Mouse (Mus musculus): ENCODE data around the gene Pkd2l1. TPM values are rescaled to one million over a fixed set of nuclear protein-coding genes. Genes with fewer than 3 reads are reported as not detected.

The Pkd2l1 gene
- polyA plus RNA-seq, 1 experiment from 2014 or later = not detected

- ATAC-seq (ENCODE audit: insufficient number of reproducible peaks, low FRiP score, low TSS enrichment, low read depth) (no peak), DNase-seq (ENCODE audit: low spot score) (no peak)
- 71% methylated on average over 12 of the region's 12 CpGs for WGBS
- no peak overlapping the region for H3K27ac ChIP-seq (replicated peaks; ENCODE audit: low read depth, low read length)
- no peaks in the 10 kb centered on the region for H3K36me3 ChIP-seq (ENCODE audit: control insufficient read depth, insufficient read depth, low read length)
- no peaks in the 10 kb centered on the region for H3K27me3 ChIP-seq (ENCODE audit: control insufficient read depth, insufficient read depth, low read length)
- H3K4me3 ChIP-seq (ENCODE audit: low read depth, low read length) = no peak overlapping the region
- H3K4me1 ChIP-seq (ENCODE audit: control insufficient read depth, insufficient read depth, low read length) = no peaks in the 10 kb centered on the region
- H3K4me2 ChIP-seq (ENCODE audit: low read depth, severe bottlenecking) = no peak overlapping the region
- no peak overlapping the region for H3K9ac ChIP-seq (ENCODE audit: low read length)
- no peaks in the 10 kb centered on the region for H3K9me3 ChIP-seq (ENCODE audit: control insufficient read depth, low read length)
Observed at GRCm38 (mm10) chr19:44215255-44215654, 23.0 kb upstream of the Pkd2l1 start.

- WGBS = 70% methylated on average over 2 of the region's 2 CpGs
- H3K9ac ChIP-seq (ENCODE audit: low read length) = no peak overlapping the region
Observed at GRCm38 (mm10) chr19:44207079-44207478, 14.8 kb upstream of the Pkd2l1 start.

GRCm38 (mm10) chr19:44203015-44203564, 10.8 kb upstream of the Pkd2l1 start, which contains the start of gene Scd3:
TSS of gene Scd3 (plus strand) at chr19:44203269.
- no peak within 1 kb of the TSS for H3K9ac ChIP-seq (ENCODE audit: low read length)
- H3K9me3 ChIP-seq (ENCODE audit: control insufficient read depth, low read length) = no peaks in the 10 kb centered on the region
- H3K4me1 ChIP-seq (ENCODE audit: control insufficient read depth, insufficient read depth, low read length) = no peaks in the 10 kb centered on the region
- no peak for DNase-seq (ENCODE audit: low spot score)
- no peaks in the 10 kb centered on the region for H3K27me3 ChIP-seq (ENCODE audit: control insufficient read depth, insufficient read depth, low read length)
- H3K27ac ChIP-seq (replicated peaks; ENCODE audit: low read depth, low read length) = no peak within 1 kb of the TSS
- 93% methylated on average over 9 of the region's 9 CpGs for WGBS
- no peaks in the 10 kb centered on the region for H3K36me3 ChIP-seq (ENCODE audit: control insufficient read depth, insufficient read depth, low read length)
- no peak for ATAC-seq (ENCODE audit: insufficient number of reproducible peaks, low FRiP score, low TSS enrichment, low read depth)
- H3K4me3 ChIP-seq (ENCODE audit: low read depth, low read length) = no peak within 1 kb of the TSS
- H3K4me2 ChIP-seq (ENCODE audit: low read depth, severe bottlenecking) = no peak within 1 kb of the TSS

More at GRCm38 (mm10) chr19:44207079-44207478, 14.8 kb upstream of the Pkd2l1 start:
- no peaks in the 10 kb centered on the region for H3K36me3 ChIP-seq (ENCODE audit: control insufficient read depth, insufficient read depth, low read length)
- no peak overlapping the region for H3K4me2 ChIP-seq (ENCODE audit: low read depth, severe bottlenecking)
- H3K27me3 ChIP-seq (ENCODE audit: control insufficient read depth, insufficient read depth, low read length) = no peaks in the 10 kb centered on the region
- no peak overlapping the region for H3K4me3 ChIP-seq (ENCODE audit: low read depth, low read length)
- no peaks in the 10 kb centered on the region for H3K9me3 ChIP-seq (ENCODE audit: control insufficient read depth, low read length)
- H3K4me1 ChIP-seq (ENCODE audit: control insufficient read depth, insufficient read depth, low read length) = no peaks in the 10 kb centered on the region
- no peak overlapping the region for H3K27ac ChIP-seq (replicated peaks; ENCODE audit: low read depth, low read length)
- ATAC-seq (ENCODE audit: insufficient number of reproducible peaks, low FRiP score, low TSS enrichment, low read depth) (no peak), DNase-seq (ENCODE audit: low spot score) (no peak)

- H3K4me3 ChIP-seq (ENCODE audit: low read depth, low read length) = no peak overlapping the region
- no peak for ATAC-seq (ENCODE audit: insufficient number of reproducible peaks, low FRiP score, low TSS enrichment, low read depth)
- no peaks in the 10 kb centered on the region for H3K4me1 ChIP-seq (ENCODE audit: control insufficient read depth, insufficient read depth, low read length)
Observed at GRCm38 (mm10) chr19:44198964-44199363, 6.7 kb upstream of the Pkd2l1 start.

GRCm38 (mm10) chr19:44198494-44198893, 6.3 kb upstream of the Pkd2l1 start:
- Histone ChIP-seq H3K27me3 (ENCODE audit: control insufficient read depth, insufficient read depth, low read length) (no peaks in the 10 kb centered on the region), H3K4me1 (ENCODE audit: control insufficient read depth, insufficient read depth, low read length) (no peaks in the 10 kb centered on the region), H3K4me2 (ENCODE audit: low read depth, severe bottlenecking) (no peak overlapping the region), H3K9me3 (ENCODE audit: control insufficient read depth, low read length) (no peaks in the 10 kb centered on the region), H3K27ac (replicated peaks; ENCODE audit: low read depth, low read length) (no peak overlapping the region), H3K9ac (ENCODE audit: low read length) (no peak overlapping the region), H3K4me3 (ENCODE audit: low read depth, low read length) (no peak overlapping the region), H3K36me3 (ENCODE audit: control insufficient read depth, insufficient read depth, low read length) (no peaks in the 10 kb centered on the region)
- ATAC-seq (ENCODE audit: insufficient number of reproducible peaks, low FRiP score, low TSS enrichment, low read depth) = no peak
- no peak for DNase-seq (ENCODE audit: low spot score)
- 90% methylated on average over 6 of the region's 6 CpGs for WGBS

More at GRCm38 (mm10) chr19:44198964-44199363, 6.7 kb upstream of the Pkd2l1 start:
- H3K9me3 ChIP-seq (ENCODE audit: control insufficient read depth, low read length) = no peaks in the 10 kb centered on the region
- no peaks in the 10 kb centered on the region for H3K36me3 ChIP-seq (ENCODE audit: control insufficient read depth, insufficient read depth, low read length)
- WGBS = 73% methylated on average over 2 of the region's 2 CpGs
- no peak overlapping the region for H3K4me2 ChIP-seq (ENCODE audit: low read depth, severe bottlenecking)
- no peak overlapping the region for H3K27ac ChIP-seq (replicated peaks; ENCODE audit: low read depth, low read length)
- no peaks in the 10 kb centered on the region for H3K27me3 ChIP-seq (ENCODE audit: control insufficient read depth, insufficient read depth, low read length)
- DNase-seq (ENCODE audit: low spot score) = peak; percentile 37
- no peak overlapping the region for H3K9ac ChIP-seq (ENCODE audit: low read length)

GRCm38 (mm10) chr19:44197053-44197852, 5.0 kb upstream of the Pkd2l1 start:
- no peaks in the 10 kb centered on the region for H3K9me3 ChIP-seq (ENCODE audit: control insufficient read depth, low read length)
- DNase-seq (ENCODE audit: low spot score) (no peak), ATAC-seq (ENCODE audit: insufficient number of reproducible peaks, low FRiP score, low TSS enrichment, low read depth) (no peak)
- no peak overlapping the region for H3K9ac ChIP-seq (ENCODE audit: low read length)
- H3K27me3 ChIP-seq (ENCODE audit: control insufficient read depth, insufficient read depth, low read length) = no peaks in the 10 kb centered on the region
- no peaks in the 10 kb centered on the region for H3K36me3 ChIP-seq (ENCODE audit: control insufficient read depth, insufficient read depth, low read length)
- no peak overlapping the region for H3K27ac ChIP-seq (replicated peaks; ENCODE audit: low read depth, low read length)
- WGBS = 90% methylated on average over 10 of the region's 10 CpGs
- H3K4me2 ChIP-seq (ENCODE audit: low read depth, severe bottlenecking) = no peak overlapping the region
- no peak overlapping the region for H3K4me3 ChIP-seq (ENCODE audit: low read depth, low read length)
- H3K4me1 ChIP-seq (ENCODE audit: control insufficient read depth, insufficient read depth, low read length) = no peaks in the 10 kb centered on the region

GRCm38 (mm10) chr19:44195138-44195537, 2.9 kb upstream of the Pkd2l1 start:
- Histone ChIP-seq H3K4me1 (ENCODE audit: control insufficient read depth, insufficient read depth, low read length) (no peaks in the 10 kb centered on the region), H3K27ac (replicated peaks; ENCODE audit: low read depth, low read length) (no peak overlapping the region), H3K27me3 (ENCODE audit: control insufficient read depth, insufficient read depth, low read length) (no peaks in the 10 kb centered on the region), H3K9ac (ENCODE audit: low read length) (no peak overlapping the region), H3K4me2 (ENCODE audit: low read depth, severe bottlenecking) (no peak overlapping the region), H3K9me3 (ENCODE audit: control insufficient read depth, low read length) (no peaks in the 10 kb centered on the region), H3K4me3 (ENCODE audit: low read depth, low read length) (no peak overlapping the region), H3K36me3 (ENCODE audit: control insufficient read depth, insufficient read depth, low read length) (no peaks in the 10 kb centered on the region)
- DNase-seq (ENCODE audit: low spot score) (peak; percentile 78), ATAC-seq (ENCODE audit: insufficient number of reproducible peaks, low FRiP score, low TSS enrichment, low read depth) (no peak)
- WGBS = 20% methylated on average over 7 of the region's 7 CpGs

- no peak for DNase-seq (ENCODE audit: low spot score)
- H3K27ac ChIP-seq (replicated peaks; ENCODE audit: low read depth, low read length) = no peak overlapping the region
- H3K4me3 ChIP-seq (ENCODE audit: low read depth, low read length) = no peak overlapping the region
- 86% methylated on average over 7 of the region's 7 CpGs for WGBS
- no peaks in the 10 kb centered on the region for H3K36me3 ChIP-seq (ENCODE audit: control insufficient read depth, insufficient read depth, low read length)
- ATAC-seq (ENCODE audit: insufficient number of reproducible peaks, low FRiP score, low TSS enrichment, low read depth) = no peak
- no peak overlapping the region for H3K9ac ChIP-seq (ENCODE audit: low read length)
- H3K4me1 ChIP-seq (ENCODE audit: control insufficient read depth, insufficient read depth, low read length) = no peaks in the 10 kb centered on the region
- H3K9me3 ChIP-seq (ENCODE audit: control insufficient read depth, low read length) = no peaks in the 10 kb centered on the region
- no peaks in the 10 kb centered on the region for H3K27me3 ChIP-seq (ENCODE audit: control insufficient read depth, insufficient read depth, low read length)
- no peak overlapping the region for H3K4me2 ChIP-seq (ENCODE audit: low read depth, severe bottlenecking)
Observed at GRCm38 (mm10) chr19:44193906-44194305, 1.7 kb upstream of the Pkd2l1 start.
